Mouse (Mus musculus): ENCODE data around the gene Ifi204.
"Not testable (repeated sequence)": the region's sequence is repeated elsewhere in the genome, so short reads cannot be mapped to it uniquely, and the experiment has no call there.

Ifi204 gene

GRCm38 (mm10) chr1:173766848-173767617 is at the start of gene Ifi204:
Ifi204 (minus strand) TSS chr1:173766943.
- peak in 1 of 2 experiments; percentile 51 for DNase-seq (ENCODE audit: low spot score in 2 of 2)

- not testable (repeated sequence) for DNase-seq (ENCODE audit: low spot score in 2 of 2)
Observed at GRCm38 (mm10) chr1:173809294-173809693, 42.6 kb upstream of the Ifi204 start.

- DNase-seq (ENCODE audit: low spot score in 2 of 2): not testable (repeated sequence)
Observed at GRCm38 (mm10) chr1:173802689-173803281, 36.0 kb upstream of the Ifi204 start.

DNA sequence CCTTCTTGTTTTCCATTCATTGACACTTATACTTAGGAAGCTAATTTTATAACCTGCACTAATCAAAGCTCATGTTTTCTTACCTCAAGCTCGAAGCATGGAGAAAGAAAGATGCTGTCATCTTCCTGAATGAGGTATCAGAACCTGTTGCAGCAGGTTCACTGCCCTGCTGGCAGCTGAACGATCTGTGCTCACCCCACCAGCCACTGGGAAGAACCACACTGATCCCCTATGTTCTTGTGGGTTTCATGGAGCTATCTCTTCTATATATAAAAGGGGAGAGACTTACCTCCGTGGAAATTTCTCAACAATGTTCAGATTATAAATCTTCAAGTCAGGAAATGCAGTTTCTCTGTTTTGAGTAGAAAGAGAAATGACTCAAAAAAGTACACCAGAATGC is 35.5 kb upstream of the Ifi204 start:
- not testable (repeated sequence) for DNase-seq (ENCODE audit: low spot score in 2 of 2)

- not testable (repeated sequence) for DNase-seq (ENCODE audit: low spot score in 2 of 2)
Observed at GRCm38 (mm10) chr1:173801791-173802190, 35.0 kb upstream of the Ifi204 start.

GRCm38 (mm10) chr1:173773457-173773856 is 6.7 kb upstream of the Ifi204 start:
- DNase-seq (ENCODE audit: low spot score in 2 of 2): not testable (repeated sequence)

DNA sequence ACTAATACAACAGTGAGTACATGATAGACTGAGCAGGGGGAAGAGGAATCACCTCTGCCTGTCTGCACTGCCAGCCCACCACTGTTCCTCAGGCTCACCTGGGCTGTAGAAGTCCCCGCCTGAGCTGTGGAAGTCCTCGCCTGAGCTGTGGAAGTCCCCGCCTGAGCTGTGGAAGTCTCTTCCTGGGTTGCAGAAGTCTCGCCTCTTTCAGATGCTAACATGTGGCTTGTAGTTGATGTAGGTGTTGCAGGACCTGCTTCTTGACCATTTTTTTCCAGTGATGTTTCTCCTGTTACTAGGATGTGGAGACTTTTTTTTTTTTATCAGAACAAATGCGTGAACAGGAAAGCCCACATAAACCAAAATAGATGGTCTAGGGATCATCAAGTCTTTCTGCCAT is 6.7 kb downstream of the Ifi204 start:
- not testable (repeated sequence) for DNase-seq (ENCODE audit: low spot score in 2 of 2)

DNA sequence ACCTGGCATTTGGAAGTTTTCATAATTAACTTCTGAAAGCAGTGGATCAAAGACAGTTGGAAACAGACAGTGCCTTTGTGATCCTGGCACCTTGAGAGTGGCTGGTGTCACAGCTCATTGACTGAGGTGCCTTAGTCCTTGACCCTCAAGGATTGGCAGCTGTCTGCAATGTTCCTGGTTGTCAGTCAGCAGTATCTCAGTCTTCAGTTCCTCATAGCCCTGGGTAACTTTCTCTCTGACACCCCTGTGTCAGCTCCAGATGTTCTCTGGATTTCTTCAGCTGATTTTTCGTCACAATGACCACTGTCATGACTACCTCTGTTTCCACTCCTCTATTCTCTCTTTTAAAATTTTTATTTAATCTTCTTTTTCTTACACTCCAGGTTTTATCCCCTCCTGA is 24.5 kb downstream of the Ifi204 start:
- DNase-seq (ENCODE audit: low spot score in 2 of 2): no peak

- no peak for DNase-seq (ENCODE audit: low spot score in 2 of 2)
Observed at GRCm38 (mm10) chr1:173741656-173742055, 25.1 kb downstream of the Ifi204 start, which contains the start of gene Ifi207. Ifi207 (minus strand) TSS chr1:173741747.

DNA sequence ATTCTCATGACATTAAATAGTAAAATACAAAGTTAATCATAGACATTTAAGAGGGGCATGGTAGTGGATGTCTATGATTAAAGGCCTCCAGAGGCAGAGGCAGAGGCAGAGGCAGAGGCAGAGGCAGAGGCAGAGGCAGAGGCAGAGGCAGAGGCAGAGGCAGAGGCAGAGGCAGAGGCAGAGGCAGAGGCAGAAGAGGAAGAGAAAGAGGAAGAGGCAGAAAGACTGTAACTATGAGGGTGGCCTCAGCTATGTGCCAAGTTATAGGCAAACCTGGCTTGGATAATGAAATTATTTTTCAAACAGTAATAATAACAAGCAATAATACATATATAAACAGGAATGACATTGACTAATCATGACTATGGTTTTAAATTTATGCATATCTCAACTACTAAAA is 26.2 kb downstream of the Ifi204 start:
- DNase-seq (ENCODE audit: low spot score in 2 of 2): no peak

DNA sequence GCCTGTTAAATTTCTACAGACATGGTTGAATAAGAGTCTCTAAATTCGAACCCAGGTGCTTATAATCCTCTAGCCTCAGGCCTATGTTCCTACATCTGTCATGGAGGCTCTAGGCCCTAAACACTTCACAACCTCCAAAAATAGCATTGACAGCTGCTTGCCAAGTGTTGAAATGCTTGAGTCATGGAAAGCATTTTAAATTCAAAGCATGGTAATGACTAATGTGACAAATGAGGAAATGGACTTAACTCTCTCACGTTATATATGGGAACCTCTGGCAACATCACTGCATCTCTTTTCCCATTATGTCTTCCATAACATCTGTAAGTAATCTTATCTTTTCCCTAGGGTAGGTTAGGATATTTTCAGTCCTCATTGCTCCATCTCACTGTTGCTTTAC is 29.8 kb downstream of the Ifi204 start:
- no peak for DNase-seq (ENCODE audit: low spot score in 2 of 2)

DNA sequence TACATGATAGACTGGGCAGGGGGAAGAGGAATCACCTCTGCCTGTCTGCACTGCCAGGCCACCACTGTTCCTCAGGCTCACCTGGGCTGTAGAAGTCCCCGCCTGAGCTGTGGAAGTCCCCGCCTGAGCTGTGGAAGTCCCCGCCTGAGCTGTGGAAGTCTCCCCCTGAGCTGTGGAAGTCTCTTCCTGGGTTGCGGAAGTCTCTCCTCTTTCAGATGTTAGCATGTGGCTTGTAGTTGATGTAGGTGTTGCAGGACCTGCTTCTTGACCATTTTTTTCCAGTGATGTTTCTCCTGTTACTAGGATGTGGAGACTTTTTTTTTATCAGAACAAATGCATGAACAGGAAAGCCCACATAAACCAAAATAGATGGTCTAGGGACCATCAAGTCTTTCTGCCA is 31.7 kb downstream of the Ifi204 start:
- not testable (repeated sequence) for DNase-seq (ENCODE audit: low spot score in 2 of 2)

GRCm38 (mm10) chr1:173733219-173733618 is 33.5 kb downstream of the Ifi204 start:
- DNase-seq (ENCODE audit: low spot score in 2 of 2): no peak

Measured in urinary bladder, adult 18-20 months (tissue).